Mouse (Mus musculus): ENCODE measurements at regions not wholly inside any gene's neighbourhood (a gene's known extent, or its start where the extent isn't known, plus 50 kb on each side); places are given as distances from the start of the nearest gene placed in this dataset.

DNA sequence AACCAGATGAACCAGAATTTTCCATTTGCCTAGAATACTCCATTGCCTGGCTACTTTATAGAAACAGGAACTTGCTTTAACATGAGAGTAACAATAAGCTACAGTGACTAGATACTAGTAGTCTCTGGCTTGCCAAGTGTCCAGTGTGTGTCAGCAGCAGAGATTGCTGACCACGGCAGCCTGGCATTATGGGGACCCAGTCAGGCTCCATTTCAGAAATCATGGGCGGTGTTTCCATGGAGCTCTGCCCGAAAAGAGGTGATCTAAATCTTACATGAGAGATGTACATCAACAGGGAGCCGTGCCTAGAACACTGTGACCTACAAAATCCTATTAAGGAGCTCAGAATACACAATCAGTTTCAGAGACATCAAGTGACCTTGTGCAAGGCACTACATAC lies 160.8 kb upstream of the Bcl6 start:
- peak in 1 of 2 experiments; percentile 24 for DNase-seq (ENCODE audit: low spot score in 2 of 2)

DNA sequence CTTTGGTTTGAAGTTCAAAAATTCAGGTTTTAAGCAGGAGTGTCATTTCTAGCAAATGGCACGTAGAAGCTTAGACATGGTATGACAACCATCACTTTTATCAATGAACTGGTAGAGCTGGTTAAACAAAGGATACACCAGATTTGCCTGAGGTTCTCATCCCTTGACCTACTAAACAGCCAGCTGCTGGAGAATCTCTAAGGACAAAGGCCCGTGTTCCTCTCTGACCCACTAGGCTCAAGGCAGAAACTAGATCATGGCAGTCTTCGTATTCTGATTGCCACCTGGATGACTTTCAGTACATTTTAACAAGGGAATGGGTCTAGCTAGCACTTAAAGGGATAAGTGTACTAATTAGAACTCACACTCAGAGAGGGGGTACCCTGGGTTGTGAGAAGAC lies 155.2 kb upstream of the Bcl6 start:
- no peak for DNase-seq (ENCODE audit: low spot score in 2 of 2)

DNA sequence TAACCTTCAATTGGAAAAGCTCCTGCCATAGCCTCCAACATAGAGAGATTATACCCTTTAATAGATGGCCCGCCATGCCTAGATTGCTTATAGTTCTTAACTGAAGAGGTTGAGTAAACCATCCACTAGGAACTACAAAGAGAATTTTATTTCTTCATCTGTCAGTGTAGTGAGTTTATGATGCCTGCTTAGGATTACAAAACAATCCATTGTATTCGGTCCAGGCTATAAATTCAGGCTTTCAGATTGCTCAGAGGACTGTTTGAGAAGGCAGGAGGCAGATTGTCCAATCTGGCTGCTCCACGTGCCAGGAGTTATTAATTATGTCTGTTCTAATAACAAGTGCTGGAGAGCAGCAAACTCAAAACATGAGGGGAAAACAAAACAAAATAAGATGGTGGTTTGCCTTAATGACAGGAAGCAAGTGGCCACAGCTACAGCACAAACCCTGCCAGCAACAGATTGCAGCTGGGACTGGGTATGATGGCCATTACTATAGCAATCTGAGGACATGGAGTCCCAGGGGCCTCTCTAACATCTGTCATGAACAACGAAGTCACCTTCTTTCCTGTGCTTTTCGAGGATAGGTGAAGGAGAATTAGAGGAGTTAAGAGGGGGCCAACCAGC lies 154.4 kb upstream of the Bcl6 start:
- DNase-seq (ENCODE audit: low spot score in 2 of 2): no peak

DNA sequence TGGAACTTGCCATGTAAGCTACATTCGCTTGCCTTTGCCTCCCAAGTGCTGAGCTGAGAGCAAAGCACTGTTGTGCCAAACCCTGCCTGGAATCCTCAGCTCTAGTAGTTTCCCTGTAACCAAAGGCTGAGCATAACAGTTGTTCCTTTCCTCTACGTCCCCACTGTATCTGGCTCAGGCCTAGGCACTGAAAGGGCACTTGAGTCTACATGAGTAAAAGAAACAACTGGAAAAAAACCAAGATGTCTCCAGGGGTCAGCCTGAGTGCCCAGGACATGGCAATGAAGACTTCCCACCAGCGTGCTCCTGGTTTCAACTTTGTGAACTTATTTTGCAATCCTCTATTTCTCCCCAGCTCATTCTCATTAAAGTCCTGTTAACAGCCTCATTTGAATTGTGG lies 150.5 kb upstream of the Bcl6 start:
- no peak for DNase-seq (ENCODE audit: low spot score in 2 of 2)

DNA sequence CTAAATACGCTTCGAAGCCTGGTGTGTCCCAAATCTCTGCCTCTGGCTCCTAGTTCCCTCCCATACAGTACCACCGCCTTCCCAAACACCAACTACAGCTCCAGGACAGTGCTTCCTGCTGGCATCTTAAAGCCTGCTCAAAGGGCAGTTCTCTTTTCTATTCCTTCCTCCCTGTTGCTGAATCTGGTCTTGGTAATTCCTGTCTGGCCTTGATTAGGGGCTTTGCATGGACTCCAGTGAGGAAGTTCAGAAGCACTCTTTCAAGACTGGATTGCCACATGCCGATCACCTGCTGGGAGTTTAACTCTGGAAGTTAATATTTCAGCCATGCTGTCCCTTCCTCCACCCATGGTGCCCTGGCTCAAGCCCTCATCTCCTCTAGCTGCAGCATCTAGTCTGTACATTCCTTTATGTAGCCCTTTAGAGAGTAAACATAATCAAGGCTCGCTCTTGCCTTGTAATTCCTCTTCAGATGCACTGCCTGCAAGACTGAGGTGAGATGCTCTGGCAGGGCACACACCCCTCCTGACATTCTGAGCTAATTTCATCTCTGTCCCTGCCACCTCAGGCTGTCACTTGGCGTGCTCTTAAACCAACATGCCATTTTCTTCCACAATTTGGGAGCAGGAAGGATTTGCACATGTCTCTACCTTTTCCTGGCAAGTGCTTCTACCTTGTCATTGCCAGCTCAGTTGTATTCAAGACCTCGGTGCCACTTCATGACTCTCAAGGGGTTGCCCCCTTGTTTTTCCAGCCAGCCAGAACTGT lies 148.8 kb upstream of the Bcl6 start:
- no peak for DNase-seq (ENCODE audit: low spot score in 2 of 2)

DNA sequence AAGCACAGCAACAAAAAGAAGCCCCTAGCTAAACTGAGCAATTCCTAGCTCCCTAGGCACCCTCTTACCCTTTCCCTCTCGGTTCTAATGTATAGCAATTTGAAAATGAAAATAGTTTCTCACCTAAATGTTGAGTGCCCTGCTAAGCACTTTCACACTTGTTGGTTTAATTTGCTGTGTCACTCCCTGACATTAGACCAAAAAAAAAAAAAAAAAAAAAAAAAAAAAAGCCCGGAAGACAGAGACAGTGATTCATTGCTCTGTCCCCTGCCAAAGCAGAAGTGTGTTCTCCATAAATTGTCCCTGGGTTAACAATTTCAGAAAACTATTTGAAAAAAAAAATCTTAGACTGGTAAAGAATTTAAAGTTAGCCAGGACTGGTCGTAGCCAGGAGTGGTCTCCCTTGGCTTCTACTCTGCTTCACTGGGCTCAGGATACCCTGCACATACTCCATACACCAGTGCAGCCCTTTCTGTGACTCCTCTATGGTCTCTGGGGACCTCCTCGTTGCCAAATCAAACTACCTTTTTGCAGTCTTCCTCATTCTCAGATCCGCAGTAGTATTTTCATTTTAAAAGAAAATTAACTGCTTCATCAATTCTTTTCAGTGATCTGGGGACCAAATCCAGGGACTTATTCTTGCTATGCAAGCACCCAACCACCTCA lies 148.0 kb upstream of the Bcl6 start:
- DNase-seq (ENCODE audit: low spot score in 2 of 2): no peak

DNA sequence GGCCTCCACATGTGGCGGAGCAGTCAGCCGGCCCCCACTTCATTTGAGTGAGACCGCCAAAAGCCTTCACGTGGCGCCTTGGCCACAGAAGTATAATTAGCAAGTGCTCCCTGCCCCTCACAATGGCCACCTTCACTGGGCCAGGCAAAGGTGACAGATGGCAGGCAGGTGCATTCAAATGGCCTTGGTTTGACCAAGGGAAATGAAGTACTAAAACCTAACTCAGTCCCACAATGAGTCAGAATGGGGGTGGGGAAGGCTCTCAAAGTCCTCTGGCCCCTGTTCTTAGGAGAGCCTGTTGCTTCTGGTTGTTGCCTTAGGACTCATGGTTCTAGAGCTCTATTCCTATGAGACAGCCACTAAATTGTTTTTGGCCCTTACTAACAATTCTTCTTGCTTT lies 147.2 kb upstream of the Bcl6 start:
- DNase-seq (ENCODE audit: low spot score in 2 of 2): no peak

DNA sequence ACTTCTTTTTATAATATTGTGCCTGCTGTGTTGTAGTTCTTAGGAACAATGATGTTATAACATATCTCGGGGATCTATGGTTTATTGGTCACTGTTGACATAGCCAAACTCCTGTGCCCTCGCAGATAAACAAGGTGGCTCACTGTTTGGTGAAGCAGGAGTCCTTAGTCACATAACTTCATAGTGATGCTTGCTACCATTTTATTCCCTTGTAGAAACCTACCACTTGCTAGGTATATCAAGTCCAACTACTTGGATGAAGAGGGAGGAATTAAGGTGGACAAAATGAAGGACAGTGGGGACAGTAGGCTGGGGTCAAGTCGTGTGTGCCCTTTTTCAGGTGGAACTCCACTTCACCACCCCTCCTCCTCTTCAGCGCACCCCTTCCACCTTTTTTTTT lies 146.7 kb upstream of the Bcl6 start:
- DNase-seq (ENCODE audit: low spot score in 2 of 2): no peak

DNA sequence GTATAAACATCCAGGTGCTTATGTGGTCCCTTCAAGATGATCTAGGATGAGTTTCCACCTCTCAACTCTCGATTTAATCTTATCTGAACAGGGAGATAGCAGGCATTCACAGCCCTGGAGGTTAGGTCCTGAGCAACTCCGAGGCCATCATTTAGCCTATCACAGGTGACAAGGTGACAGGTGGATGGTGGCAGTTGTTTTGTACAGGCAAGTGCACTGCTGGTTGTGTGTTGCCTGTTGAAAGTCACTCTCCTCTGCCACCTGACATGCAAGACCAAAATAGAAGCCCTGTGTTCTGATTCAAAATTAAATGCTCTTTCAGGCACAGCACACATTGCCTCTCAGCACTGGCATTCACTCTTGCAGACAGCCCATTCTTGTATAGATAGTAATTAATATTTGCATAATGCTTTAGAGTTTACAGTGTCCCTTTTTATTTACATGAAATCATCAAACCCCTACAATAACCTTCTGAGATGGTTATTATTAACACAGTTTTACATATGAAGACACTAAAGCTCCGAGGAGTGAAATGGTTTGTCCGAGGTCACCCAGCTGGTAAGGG lies 145.9 kb upstream of the Bcl6 start:
- DNase-seq (ENCODE audit: low spot score in 2 of 2): no peak

DNA sequence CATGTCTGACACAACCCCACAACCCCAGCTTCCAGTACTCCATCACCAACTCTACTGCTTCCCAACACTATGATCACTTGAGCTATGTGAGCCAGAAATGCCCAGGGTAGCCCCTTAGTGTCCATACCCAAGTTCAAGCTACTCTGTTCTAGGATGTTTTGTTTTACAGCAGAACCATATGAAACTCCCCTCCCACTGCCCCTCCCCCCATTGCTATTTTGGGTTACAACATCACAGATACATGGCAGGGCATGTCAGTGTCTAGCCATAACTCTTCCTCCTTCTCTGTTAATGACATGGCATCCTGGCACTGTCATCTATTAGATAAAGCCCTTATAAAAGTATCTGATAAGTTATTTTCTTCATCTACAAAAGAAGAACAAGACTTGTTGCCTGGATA lies 142.0 kb upstream of the Bcl6 start:
- DNase-seq (ENCODE audit: low spot score in 2 of 2): no peak

DNA sequence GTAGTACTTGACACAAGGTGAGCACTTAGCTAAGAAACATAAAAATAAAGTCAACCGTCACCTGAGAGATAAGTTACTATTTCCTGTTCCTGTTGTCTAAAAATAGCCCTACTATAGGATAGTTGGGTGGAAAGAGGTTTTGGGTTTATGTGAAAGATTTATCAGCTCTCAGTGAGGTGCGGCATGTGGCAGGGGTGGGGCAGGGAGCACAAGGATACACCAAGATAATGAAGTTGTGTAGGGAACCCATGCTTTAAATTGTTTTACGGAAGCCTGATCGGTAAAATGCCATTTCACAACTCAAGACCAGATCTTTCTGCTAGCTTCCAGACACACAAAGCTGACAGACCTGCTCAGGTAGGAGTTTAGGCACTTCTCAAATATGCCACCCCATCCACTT lies 141.0 kb upstream of the Bcl6 start:
- no peak for DNase-seq (ENCODE audit: low spot score in 2 of 2)

DNA sequence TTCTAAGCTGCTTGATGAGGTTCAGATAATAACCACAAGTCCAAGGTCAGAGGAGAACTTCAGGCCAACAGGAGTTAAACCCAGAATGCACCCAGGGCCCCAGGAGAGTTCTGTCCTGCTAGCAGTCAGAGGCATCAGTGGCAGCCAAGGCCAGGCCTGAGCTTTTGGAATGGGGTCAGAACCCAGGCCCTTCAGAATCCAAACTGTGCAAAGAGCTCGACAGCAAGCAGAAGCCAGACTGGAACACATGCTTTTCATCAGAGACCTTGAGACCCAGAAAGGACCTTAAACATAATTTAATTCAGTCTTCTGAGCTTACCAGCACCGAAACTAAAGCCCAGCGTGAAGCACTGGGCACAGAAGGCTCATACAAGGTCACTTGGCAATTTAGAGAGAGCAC lies 139.9 kb upstream of the Bcl6 start:
- DNase-seq (ENCODE audit: low spot score in 2 of 2): no peak

DNA sequence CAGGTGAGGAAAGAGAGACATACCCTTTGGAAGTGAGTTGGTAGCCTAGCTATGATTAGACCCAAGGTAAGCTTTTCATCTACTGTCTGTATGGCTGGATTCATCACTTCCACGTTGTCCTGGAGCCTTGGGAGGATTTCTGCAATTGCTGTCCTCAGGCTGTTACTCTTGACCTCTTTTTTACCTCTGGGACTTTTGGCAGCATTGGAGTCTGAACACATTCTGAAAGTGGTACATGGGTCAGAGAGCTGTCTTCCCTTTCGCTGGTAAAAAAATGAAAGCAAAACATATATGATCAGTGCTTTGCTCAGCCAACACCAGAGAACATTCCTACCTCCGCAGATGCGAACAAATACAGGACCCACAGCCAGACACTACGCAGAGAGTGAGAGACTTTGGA lies 136.1 kb upstream of the Bcl6 start:
- no peak for DNase-seq (ENCODE audit: low spot score in 2 of 2)

DNA sequence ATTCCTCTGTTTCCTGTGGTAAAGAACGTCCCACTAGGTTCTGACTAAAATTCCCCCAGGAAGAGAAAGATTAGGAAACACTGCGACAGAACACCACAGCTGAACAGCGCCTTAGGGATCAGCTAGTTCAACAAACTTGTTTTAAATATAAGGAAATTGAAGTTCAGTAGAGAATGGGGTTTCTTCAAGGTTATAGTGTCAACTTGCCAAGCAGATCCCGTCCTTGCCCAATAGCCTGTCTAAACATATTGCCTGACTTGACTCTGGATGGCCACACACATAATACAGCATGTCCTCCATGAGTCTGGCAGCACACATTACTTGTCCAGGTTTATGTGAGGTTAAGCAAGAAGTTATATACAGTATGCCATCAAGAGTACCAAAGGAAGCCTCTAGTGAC lies 135.4 kb upstream of the Bcl6 start:
- no peak for DNase-seq (ENCODE audit: low spot score in 2 of 2)

DNA sequence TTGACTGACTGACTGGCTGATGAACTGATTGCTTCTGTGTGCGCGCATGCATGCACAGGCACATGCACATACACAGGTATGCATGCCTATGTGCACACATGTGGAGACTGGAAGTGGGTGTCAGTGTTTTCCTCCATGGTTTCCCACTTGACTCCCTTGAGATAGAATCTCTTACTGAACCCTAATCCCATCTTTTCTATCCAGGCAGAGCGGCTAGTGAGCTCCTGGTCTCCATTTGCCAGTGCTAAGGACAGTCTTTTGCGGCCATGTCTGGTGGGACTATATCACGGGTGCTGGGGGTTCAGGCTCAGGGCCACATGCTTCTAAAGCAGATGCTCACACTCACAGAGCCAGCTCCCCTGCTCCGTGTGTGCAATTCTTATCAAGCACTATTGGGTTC lies 133.0 kb upstream of the Bcl6 start:
- no peak for DNase-seq (ENCODE audit: low spot score in 2 of 2)

DNA sequence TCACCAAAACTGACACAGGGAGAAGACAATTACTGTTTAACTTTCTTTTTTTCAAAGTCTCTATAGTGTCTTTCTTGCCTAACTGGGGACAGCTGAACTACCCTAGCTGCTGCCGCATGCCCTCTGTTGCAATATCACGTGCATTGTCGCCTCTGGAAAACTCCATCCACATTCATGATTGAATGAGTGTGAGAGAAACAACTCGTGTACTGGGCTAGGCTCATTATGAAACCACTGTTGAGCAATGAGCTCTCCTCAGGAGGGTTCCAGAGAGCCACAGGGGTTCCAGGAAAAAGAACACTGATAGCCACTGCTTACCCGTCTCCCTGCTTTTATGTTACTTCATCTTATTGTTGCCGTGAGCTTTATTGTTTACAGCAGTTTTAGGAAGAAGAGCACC lies 132.2 kb upstream of the Bcl6 start:
- DNase-seq (ENCODE audit: low spot score in 2 of 2): no peak

DNA sequence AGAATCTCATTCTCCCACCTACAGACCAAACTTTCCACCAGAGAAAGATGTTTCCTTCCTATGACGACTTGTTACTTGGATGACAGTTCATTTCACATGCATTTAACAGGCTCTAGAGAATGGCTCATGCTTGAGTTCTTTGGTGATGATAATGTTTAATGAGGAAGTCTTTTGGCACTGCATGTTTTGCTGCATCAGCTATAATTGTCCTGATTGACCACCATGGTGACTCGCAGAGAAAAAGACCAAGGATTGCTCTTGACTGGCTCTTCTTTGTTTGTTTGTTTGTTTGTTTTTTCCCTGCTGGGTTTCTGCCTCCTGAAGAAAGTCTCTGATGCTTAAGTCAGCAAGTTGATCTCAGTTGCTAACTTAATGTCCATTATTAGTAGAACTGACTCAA lies 129.8 kb upstream of the Bcl6 start:
- DNase-seq (ENCODE audit: low spot score in 2 of 2): no peak

DNA sequence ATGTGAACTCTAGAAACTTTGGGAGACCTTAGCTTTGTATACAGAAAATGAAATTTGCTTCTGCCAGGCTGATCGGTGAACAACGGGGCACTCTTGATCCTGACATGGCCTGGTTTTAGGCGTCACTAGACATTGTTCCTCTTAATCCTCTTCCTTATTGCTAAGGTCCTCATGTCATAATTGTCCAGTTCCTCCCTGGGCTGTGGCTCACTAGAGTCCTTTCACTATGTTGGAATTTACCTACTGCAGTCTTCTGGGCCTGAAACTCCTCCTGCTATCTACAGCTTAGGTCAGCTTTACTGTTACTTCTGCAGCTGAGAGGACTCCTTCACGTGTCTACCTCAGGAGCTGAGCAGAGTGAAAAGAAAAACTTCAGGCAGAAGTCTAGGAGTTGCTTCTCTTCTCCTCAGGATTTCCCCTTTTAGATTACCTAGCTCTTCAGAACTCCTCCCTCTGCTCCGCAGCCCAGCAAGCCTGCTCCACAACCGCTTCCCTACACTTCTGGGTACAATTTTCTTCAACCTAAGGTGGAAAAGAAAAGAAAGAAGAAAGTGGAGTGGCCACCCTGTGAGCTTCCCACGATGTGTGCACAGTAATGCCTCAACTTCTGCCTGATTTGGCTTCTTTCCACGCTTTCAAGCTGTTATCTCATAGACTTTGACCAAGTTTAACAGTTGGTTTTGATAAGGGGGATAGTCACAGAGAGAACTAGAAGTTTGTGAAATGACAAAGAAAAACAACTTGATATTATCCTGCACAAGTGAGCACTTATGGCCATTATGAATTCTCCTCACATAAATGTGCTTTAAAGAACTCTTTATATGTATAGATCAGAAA lies 114.4 kb upstream of the Bcl6 start:
- no peak for DNase-seq (ENCODE audit: low spot score in 2 of 2)

DNA sequence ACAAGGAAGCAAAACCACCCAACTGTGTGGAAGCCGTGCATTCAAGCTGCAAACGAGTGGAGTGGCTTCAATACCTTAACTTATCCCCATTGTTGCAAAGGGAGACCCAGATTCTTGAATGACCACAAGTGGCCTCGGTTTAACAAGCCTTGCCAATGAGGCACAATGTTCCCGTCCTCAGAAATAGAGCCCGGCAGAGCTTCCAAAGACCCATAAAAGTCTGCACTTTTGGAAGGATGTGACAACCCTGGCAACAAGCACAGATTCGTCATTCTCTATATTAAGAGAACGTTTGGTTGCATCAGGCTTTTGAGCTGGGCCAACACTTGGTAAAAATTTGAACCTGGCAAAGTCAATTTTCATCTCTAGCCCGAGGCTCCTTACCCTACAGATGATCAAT lies 108.9 kb upstream of the Bcl6 start:
- no peak for DNase-seq (ENCODE audit: low spot score in 2 of 2)

DNA sequence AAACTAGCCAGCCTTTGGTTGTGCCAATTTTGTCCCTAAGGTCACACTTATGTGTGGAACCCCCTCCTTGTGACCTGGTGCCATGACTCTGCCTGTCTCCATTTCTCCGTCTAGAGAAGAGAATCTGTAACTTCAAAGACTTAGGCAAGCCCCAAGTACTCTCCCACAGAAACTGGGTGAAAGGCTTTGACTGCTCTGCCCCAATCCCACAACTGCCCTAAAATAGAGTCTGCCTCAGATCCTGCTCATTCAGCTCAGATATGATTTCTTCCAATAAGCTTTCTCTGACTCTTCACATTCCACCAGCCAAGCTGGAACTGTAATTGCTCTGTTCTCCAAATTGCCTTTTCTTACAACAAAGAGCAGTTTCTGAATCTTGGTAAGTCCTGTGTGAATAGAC lies 107.4 kb upstream of the Bcl6 start:
- no peak for DNase-seq (ENCODE audit: low spot score in 2 of 2)

DNA sequence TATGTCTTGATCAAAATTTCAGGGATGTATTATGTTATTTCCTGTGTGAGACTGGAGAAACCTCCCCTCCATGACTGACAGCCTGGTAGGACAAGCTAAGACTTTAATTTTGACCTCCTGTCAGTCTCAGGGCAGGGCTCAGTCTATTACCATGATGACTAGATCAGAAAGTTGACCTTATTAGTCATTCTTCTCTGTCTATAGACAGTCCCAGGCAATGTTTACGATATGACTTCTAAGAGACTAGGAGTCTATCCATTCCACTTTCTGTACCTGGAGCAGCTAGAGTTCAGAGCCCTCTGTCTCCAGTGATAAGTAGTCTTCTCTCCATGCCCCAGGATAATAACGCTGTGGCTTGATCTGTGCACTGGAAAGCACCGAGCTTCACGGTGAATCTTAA lies 107.0 kb upstream of the Bcl6 start:
- DNase-seq (ENCODE audit: low spot score in 2 of 2): no peak

DNA sequence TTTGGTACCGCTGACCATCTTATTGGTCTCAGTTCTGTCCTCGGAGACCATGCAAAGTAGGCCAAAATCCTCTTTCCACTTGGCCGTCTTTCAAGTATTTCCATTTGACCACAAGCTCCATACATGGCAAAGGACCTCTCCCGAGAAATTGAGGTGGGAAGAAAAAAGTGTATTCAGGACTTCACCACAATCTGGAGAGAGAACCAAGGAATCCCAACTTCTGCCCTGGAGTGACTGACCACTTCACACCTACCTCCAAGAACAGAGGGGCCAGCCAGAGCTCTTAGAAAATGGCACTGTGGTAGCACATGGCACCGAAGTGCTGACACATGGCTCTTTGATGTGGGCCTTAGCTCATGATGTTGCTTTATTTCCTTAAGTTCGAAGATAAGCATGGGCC lies 105.9 kb upstream of the Bcl6 start:
- no peak for DNase-seq (ENCODE audit: low spot score in 2 of 2)

All from right cerebral cortex, postnatal 10 days (tissue).